Mouse (Mus musculus): ENCODE data around the gene Pi16. TPM values are rescaled to one million over a fixed set of nuclear protein-coding genes. Genes with fewer than 3 reads are reported as not detected.
"Not testable (repeated sequence)": the region's sequence is repeated elsewhere in the genome, so short reads cannot be mapped to it uniquely, and the experiment has no call there.

The Pi16 gene
- polyA plus RNA-seq, 3 experiments from 2014 or later, result 0.30 to 0.57 (median 0.53) TPM

DNA sequence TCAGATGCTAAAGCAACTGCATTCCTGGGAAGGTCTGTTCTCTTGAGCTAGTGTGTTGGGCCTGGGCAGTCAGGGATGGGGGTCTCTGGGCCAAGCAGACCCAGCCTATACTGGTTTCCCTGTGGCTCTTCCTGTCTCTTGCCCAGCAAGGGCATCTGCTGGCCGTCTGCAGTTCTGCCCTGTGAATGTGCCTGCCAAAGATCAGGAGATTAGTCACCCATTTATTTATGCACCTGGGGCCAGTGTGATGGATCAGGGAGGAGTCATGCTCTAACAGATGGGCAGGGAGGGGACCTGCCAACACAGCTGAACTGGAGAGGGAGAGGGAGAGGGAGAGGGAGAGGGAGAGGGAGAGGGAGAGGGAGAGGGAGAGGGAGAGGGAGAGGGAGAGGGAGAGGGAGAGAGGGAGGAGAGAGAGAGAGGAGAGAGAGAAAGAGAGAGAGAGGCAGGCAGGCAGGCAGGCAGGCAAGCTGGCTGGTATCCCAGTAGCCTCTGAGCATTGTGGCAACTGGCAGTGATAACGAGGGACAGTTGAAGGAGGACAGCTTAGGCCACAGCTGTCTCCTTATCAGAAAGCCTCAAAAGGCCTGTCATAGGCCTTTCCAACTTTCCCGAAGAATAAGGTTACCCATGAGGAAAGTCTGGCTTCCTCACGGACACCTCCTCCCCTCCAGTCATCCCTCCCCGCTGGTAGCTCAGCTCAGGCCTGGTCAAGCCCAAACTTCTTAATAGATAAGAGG, 13.4 kb downstream of the Pi16 start:
- ATAC-seq, result no peak

DNA sequence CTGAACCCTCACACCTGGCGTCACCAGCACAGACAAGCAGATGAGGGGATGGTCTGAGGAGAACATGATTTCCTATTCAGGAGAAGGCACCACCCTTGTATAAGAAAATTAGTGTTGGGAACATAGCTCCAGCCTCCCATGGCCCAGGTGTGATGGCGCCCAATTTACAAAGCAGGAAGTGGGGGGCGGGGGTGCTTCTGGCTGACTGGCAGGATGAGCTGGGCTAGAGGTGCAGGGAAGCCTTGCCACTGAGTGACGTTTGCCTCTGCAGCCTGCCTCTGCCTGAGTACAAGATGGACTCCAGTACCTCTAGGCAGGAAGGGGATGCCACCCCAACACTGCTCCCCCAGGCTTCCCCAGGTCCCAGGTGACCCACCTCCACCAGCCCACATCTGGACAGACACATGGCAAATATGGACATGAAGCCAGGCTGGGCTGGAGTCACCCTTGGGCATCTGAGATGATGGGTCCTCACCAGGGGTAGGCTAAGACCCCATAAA, 14.8 kb downstream of the Pi16 start:
- ATAC-seq, result no peak

DNA sequence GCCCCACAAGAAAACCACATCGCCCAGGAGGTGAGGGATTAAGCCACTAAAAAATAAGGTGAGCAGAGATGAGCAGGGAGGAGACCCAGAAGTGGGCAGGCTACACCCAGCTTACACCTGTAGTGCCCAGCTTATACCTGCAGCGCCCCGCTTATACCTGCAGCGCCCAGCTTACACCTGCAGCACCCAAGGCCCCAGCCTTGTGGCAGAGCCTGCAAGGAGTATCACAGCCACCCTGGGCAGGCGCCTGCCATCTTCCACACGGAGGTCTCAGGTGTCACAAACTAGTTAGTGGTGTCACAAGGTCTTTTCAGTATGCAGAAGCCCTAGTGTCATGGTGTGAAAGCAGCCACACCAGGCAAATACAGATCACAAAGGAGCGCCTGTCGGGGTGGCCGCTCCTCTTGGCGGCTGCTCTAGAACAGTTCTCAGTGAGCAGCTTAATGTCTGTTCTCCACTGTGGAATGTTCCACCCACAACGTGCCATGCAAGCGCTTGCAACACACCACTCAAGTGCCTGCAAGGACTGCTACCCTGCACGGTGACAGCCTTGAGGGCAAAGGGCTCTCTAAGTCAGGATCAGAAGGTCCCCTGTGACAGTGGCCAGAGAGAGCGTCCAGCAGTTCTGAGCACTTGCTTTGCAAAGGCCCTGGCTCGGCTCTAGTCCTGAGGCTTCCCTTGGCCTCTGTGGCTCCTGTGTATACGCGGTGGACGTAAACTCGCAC, 18.9 kb downstream of the Pi16 start:
- no peak for ATAC-seq

DNA sequence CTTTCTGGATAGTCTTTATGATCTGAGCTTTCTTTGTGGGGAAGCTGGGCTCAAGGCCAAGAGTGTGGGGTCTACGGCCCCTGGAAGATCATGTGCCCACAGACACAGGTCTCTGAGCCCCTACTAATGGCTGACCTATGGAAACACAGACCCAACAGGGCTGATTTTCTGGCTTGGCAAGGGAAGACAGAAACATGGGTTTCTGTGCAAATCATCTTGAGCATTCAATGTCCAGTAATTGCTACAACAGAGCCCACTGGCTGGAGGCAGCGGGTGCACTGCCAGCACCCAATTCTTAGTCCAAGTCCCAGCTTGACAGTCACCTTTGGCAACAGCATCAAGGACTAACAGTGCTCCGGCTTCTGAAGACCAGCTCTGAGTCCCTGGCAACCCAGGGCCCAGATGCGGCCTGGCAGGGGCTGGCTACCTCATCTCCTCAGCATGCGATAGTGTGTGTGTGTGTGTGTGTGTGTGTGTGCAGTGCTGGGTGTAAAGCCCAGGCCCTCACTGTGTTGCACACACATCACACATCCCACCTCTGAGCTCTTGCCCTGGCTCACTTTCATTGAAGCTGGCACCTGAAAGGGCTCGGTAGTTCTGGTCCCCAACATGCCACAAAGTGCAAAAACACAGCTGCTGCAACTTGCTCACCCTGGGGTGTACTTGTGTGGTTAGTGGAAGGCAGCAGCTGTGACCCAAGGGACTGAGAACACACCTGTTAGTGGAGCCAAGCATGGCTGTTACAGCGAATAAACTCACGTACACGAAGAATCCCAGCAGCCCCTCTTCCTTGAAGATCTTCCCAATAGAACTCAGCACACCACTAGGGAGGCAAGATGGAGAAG, 20.7 kb downstream of the Pi16 start:
- no peak for ATAC-seq

DNA sequence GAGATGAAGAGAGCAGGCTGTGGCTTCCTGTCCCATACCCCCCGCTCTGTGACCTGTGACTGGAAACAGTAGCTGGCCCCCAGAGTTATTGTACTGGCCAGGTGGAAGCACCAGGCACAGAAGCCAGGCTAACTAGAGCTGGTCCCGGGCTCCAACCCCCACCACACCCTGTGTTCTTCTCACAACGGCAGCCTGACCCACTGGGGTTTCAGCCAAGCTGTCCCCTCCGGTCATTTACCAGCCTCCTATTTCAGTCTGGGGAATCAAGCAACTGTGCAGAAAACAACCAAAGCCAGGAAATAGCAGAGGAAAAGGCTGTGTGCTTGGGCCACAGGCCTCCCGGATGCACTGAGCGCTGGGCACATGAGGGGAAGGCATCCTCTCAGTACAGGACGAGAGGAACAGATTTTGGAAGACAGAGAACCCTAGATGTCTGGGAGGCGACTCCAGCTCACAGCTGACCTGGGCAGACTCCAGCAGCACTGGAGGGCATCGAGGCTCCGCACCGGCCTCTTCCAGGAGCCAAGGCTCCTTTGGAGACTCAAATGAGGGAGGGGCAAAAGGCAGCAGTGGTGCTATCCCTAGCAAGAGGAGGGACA, 21.8 kb downstream of the Pi16 start:
- no peak for ATAC-seq

DNA sequence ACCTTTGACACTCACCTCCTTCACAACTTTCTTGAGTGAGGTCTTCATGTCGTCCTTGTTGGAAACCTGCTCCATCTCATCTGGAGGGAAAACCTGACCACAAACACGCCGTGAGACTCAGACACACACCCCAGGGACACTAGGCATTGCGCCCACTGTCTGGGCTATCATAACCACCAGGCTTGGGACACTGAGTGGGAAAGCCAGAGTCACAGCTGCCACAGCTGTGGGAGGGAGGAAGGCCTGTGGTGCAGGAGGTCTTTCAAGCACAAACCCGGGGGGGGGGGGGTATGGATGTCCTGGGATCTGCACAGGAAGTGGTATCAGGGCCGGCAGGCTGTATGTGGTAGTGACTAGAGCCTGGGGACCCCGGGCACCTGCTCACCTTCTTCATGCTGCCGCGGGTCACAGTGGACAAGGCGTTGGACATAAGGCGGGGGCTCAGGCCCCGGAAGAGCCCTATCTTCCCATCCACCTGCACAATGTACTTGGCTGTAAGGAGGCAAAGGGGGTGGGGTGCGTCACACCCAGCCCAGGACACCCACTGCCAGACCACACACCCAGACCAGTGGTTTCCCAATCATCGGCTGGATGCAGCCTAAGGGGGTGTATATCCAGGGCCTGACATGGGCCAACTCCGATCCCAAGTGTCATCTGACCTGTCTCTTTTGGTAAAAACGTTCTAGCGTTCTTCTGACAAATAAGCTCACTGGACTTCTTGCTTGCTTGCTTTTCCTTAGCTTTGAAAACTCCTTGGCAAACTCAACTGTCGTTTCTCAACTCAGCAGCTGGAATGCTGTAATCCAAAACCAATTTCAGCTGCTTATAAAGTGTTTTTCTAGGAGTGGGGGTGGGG, 23.2 kb downstream of the Pi16 start:
- no peak for ATAC-seq

DNA sequence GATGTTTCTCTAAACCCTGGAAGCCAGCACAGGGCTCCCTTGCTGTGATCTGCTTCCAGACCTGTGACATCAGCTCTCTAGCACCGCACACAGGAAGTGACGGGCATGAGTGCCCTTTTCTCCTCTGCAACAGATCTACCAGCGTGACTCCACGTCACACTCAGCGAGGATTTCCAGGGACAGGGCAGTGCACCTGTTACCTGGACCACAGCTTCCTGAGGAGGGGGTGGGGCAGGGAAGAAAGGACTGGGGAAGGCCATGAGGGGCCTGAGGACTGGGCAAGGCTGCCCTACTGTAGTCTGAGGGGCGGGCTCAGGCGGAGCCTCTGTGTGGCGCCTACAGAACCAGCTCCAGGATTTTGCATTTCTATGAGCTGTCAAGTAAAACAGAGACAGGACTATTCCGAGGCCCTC, 24.1 kb downstream of the Pi16 start:
- ATAC-seq, result no peak

DNA sequence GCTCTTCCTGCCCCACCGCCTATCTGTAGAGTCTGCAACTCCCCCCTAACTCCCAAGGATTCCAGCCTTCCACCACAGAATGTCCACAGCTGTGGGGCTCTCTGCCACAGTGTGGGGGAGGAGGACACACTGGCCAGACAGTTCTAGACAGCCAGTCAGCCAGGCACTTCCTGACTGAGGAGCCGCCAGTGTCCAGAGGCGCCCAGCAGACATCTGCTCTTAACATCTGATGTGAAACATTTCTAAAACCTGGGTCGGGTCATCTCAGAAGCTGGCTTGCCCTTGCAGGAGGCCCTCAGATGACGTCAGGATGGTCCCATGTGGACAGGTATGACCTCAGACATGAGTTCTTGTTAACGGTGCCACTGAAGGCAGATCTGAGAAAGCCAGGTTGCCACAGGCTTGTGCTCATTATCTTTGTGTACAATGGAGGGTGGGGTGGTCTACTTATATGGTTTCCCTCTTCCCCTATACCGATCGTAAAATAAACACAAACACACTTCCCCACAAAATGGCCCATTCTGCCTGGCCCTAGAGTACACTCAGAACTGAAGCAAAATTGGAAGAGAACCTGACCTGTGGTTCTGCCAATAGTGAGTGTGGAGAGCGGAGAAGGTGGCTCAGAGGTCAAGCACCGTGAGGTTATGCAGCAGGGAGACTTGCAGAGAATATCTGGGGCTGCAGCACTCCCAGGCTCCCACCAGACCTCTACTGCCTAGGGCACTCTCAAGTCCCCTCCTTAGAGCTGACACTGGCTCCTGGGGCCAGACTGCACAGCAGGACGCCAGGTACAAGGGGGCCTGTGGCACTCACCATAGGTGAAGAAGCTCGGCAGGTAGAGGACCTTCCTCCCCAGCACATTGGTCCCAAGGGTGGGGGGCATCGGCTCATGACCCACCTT, 24.8 kb downstream of the Pi16 start:
- no peak for ATAC-seq

DNA sequence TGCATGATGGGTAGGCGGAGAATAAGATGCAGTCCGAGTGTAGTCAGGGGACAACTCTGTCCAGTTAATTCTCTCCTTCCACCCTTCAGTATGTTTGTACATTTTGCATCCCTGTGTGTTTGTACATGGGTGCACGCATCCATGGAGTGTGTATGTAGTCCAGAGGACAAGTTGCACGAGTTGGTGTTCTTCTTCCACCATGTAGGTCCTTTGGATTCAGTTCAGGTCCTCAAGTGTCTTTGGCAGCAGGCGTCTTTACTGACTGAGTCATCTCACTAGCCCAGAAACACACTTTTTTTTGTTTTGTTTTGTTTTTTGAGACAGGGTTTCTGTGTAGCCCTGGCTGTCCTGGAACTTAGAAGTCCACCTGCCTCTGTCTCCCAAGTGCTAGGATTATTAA, 25.8 kb downstream of the Pi16 start:
- ATAC-seq, result no peak

DNA sequence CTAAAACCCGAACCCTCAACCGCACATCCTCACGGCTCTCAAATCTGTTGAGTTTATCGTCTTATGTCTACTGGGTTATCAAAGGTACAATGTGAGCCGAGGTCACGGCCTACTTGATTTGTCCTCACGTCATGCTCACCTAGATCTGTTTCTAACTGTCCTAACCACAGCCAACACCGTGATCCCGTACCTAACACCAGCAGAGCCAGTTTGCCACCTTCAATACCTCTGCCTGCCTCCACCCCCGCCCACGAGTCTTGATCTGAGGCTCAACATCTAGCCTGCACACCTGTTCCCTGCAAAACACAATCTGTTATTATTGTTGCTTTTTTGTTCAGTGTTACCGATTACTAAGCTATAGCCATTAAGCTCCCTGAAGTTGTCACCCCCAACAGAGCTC, 27.8 kb downstream of the Pi16 start:
- no peak for ATAC-seq

DNA sequence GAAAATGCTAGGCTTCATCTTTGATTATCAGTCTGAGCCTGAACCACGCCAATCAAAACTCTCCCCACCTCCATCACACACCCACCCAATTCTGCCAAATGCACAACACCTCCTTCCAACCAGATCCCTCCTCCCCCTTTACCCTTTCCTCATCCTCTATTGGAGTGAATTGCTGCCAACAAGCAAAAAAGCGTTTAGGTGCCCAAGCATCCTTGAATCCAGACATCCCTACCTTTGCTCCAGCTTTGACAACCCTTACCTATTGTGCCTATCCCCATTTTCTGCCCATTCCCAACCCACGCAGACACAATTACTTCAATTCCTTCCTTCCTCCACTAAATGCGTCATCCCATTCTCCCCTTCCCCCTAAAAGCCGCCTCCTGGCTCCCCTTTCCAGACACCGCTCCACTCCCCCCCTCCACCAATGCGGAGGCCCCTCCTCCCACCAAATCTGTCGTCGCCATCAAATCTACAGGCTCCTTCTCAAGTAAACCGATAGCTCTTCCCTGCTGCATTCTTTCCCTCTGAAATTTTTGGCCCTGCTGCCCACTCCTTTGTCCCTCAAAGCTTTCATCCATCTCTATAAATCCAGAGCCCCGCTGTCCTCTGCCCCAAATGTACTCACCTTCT, 29.1 kb downstream of the Pi16 start:
- no peak for ATAC-seq

DNA sequence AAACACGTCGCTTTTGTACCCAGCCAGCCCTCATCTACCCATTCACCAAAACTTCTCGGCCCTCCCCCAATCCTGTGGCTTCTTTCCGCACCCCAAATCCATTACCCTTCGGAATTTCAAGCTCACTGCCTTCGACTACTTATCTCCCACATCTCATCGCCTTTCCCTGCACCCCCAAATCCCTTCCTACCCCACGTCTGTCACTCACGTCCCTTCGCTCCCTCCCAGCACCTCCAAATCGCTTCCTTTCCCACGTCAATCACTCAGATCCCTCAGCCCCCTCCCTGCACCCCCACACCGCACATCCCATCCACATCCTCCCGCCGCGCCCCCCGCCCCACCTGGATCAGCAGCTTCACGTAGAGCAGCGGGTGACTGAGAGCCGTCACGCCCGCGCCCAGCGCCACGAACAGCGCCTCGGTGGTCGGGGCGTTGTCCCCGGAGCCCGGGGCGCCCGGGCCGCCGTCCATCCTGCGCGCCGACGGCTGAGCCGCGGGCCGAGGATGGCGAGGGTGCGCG, 29.7 kb downstream of the Pi16 start:
- ATAC-seq, result peak; percentile 17

DNA sequence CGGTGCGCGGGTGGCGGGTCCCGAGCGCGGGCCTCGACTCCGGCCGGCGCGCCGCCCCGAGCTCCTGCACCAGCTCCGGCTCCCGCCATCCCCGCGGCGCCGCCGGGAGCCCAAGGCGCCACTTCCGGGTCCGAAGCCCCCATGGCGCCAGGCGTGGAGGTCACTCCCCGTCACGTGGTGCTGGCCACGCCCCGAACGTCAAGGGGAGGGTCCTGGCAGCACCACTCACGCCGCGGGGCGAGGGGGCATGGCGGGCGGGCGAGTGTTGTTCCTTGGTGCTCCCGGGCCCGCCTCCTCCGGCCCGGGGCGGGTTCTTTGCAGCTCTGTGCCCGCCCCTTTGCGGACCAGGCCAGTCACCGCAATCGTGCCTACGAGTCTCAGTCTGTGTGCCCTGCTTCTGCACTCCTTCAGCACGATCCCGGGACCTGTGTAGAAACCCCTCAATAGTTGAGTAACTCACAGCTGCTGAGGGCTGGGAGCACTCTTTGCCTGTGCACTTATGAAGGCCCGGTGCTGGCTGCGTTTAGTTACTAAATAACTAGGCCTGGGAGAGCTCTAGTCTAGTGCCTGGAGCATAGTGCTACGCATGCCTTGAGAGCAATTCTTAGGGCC, 30.3 kb downstream of the Pi16 start, which contains the start of gene Mtch1:
Mtch1 (minus strand) TSS at position 290 of the 612 bp plus-strand sequence.
- peak; percentile 90 for ATAC-seq

DNA sequence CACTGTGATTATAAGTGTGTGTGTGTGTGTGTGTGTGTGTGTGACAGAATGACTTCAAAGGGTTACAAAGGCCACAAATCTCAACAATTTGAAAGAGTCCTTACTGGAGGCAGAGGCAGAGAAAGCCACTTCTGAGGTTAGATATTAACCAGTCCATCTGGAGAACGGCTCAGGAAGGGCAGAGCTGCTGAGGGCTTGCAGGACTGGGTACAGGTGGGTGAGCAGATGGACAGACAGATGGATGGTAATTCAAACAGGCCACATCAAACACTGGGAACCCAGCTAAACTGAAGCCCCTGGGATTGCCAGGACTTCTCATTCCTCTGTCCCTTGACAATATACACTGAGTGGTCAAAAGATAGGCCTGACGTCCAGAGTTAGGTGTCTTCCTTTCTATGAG, 31.5 kb downstream of the Pi16 start:
- no peak for ATAC-seq

DNA sequence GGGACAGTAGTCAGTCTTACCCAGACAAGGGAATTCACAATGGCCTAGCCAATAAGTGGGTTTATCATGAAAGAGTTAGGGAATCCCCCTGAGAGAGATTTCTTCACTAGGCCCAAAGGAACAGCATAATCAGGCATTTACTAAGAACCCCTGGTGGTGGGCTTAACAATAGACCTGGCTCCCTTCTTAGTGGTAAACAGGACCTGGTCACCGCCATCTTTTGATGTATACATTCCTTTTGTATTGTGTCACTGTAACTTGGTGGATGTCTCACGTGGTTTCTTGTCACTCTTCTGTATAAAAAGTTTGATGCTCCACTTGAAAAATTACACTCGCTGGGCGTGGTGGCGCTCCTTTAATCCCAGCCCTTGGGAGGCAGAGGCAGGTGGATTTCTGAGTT, 33.6 kb downstream of the Pi16 start:
- ATAC-seq, result not testable (repeated sequence)

DNA sequence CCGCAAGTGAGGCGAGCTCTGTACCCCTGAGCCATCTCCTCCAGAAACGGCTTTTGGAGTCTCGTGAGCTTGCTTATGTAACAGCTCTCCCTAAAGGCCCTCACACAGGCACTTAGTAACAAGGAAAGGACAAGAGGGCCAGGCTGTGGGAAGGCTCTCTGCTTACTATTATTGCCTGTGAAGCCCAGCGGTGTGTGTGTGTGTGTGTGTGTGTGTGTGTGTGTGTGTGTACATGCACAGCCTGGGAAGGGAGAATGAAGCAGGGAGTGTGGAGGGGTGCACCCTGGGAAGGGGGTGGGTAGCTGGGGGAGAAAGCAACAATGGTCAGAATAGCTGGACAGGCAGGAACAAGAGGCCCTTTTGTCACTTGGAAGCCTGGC, 38.0 kb downstream of the Pi16 start:
- ATAC-seq, result no peak

DNA sequence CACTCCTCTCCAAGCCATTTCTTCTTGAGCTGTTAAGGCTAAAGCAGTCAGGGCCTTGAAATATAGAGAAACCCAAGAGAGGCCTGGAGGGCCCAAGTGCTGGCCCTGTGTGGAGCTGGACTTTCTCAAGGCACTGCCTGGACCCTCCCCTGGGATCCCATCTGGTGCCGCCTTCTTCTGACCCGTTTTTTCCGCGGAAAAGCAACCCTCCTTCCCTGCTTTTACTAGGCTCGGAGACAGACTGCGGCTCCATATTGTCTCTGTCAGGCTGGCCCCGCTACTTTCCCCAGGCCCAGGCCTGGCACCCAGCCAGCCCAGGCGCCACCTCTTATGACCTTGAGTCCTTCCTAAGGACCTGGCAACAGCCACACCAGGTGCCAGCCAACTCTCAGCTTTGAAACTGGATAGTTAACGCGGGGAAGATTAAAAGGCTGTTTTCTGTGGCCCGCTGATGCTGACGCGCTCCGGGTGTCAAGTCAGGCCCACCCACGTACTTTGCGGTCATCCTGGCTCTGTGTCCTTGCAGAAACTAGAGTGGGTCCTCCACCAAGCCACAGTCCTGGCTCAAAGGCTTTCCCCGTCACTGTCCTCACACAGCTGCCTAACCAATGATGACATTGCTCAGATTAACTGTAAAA, 38.5 kb downstream of the Pi16 start:
- ATAC-seq, result no peak

DNA sequence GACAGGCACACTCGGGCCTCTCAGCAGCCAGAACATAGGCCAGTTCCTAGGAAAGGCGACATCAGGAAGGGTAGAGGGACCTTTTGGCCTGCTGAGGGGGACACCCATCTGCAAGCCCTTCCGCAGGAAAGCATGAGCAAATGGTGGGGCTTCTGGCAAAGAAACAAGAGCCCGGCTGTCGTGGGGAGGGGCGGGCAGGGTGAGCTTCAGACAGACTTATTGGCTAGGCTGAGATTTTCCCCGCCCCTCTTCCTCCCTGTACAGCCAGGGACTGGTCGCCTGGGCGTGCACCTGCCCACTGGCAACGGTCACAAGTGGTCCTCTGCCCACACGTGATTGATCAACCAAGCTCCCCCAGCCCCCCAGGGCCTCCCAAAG, 39.0 kb downstream of the Pi16 start:
- ATAC-seq, result no peak

DNA sequence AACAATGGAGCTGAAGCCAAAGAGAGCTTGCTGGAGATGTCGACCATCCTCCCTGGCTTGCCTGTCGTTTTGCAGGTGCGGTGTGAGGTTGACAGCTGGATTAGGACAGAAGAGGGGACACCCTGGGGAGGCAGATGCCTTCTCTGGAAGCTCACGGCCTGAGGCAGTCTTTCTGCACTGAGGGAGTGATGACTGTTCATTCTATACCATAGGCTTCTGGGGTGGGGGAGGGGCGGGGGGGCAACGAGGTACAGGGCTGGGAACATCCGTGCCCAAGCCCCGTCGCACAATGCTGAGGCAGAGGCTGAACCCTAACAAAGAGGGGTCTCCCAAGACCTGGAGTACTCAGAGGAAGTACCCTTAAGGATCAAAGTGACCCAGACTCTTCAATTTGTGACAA, 39.4 kb downstream of the Pi16 start:
- no peak for ATAC-seq
